In the genomic region with DNA sequence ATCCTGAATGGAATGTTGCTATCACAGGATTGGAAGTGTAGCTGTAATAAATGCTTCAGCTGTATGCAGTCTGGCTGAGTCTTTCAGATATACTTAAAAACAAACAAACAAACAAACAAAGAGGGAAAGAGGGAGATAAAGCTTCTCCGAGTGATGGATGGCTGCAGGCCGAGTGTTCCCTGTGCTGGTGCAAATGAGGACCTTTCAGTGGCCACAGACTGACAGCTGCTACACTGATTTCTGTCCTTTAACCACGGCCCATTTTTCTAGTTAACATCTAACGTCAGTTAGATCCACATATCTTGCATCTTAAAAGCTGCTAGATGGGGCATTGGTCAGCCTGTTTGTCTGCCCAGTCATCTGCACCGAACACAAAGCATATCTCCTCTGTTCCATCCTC, we compare ENCODE assay signal across 13 mouse cellular contexts. TPM values are rescaled to one million over a fixed set of nuclear protein-coding genes. Genes with fewer than 3 reads are reported as not detected.
DNase-seq lines count a peak whose midpoint lies in the region; ATAC-seq and TF ChIP-seq lines count a peak whose summit lies in the region.
"Had no signal": no experiment of that assay in that cellular context is flagged by ENCODE, and none has a peak within 500 bp of the region (broad histone marks: within the 10 kb centered on the region; RNA-seq: fewer than 3 reads in every experiment).

No protein-coding gene starts in this region.

- no peak for ATAC-seq in forebrain, embryonic 16.5 days
- no peak for ATAC-seq in midbrain, embryonic 12.5 days (ENCODE audit: low FRiP score, low read depth)
- ATAC-seq: CD4-positive, CD25-positive, alpha-beta regulatory T cell, adult 4 months; liver, postnatal 0 days had no signal

- peak overlapping the region; percentile 9; the same call in 1 of the 2 replicates for H3K27ac ChIP-seq in heart, adult 2 months
- peak overlapping the region; percentile 30; the same call in 1 of the 2 replicates for H3K27ac ChIP-seq in embryonic facial prominence, embryonic 10.5 days (replicated peaks)
- H3K27ac ChIP-seq in forebrain, embryonic 16.5 days (ENCODE audit: low read length): peak overlapping the region; percentile 43
- peak overlapping the region; percentile 73 for H3K27ac ChIP-seq in midbrain, embryonic 12.5 days (replicated peaks)
- H3K27ac ChIP-seq: stomach, embryonic 15.5 days had no signal

- H3K9me3 ChIP-seq in embryonic facial prominence, embryonic 10.5 days: no peaks in the 10 kb centered on the region
- H3K9me3 ChIP-seq in forebrain, embryonic 16.5 days (ENCODE audit: control insufficient read depth, low read length): no peaks in the 10 kb centered on the region
- H3K9me3 ChIP-seq in midbrain, embryonic 12.5 days: no peaks in the 10 kb centered on the region
- H3K9me3 ChIP-seq: stomach, embryonic 15.5 days had no signal

- TF ChIP-seq POLR2A in heart, adult 2 months (IDR thresholded peaks at IDR 0.05; ENCODE audit: insufficient read depth, low read depth, low read length): no peak

- H3K4me1 ChIP-seq in heart, adult 2 months (ENCODE audit: control insufficient read depth, insufficient read depth, low read length): peaks cover 19% of the 10 kb centered on the region
- peaks cover 35% of the 10 kb centered on the region for H3K4me1 ChIP-seq in embryonic facial prominence, embryonic 10.5 days
- H3K4me1 ChIP-seq in forebrain, embryonic 16.5 days (replicated peaks; ENCODE audit: control insufficient read depth, insufficient read depth, low read length): peaks cover 27% of the 10 kb centered on the region
- H3K4me1 ChIP-seq in midbrain, embryonic 12.5 days: peaks cover 34% of the 10 kb centered on the region

- H3K27me3 ChIP-seq in heart, adult 2 months (ENCODE audit: control insufficient read depth, insufficient read depth, low read length): no peaks in the 10 kb centered on the region
- no peaks in the 10 kb centered on the region for H3K27me3 ChIP-seq in embryonic facial prominence, embryonic 10.5 days (replicated peaks; ENCODE audit: low read depth, poor library complexity, severe bottlenecking)
- no peaks in the 10 kb centered on the region for H3K27me3 ChIP-seq in forebrain, embryonic 16.5 days (replicated peaks; ENCODE audit: control insufficient read depth, insufficient read depth, low read length)
- no peaks in the 10 kb centered on the region for H3K27me3 ChIP-seq in midbrain, embryonic 12.5 days
- H3K27me3 ChIP-seq: stomach, embryonic 15.5 days had no signal

- TF ChIP-seq EP300 in heart, adult 2 months (IDR thresholded peaks at IDR 0.05; ENCODE audit: insufficient read depth, low read depth, low read length): no peak

- H3K4me2 ChIP-seq in forebrain, embryonic 16.5 days (ENCODE audit: low read length): peak overlapping the region; percentile 35
- peak overlapping the region; percentile 18 for H3K4me2 ChIP-seq in midbrain, embryonic 12.5 days (replicated peaks)
- H3K4me2 ChIP-seq: stomach, embryonic 15.5 days had no signal

- no peak for DNase-seq in heart, adult 2 months
- DNase-seq in heart, postnatal 10 days: no peak
- no peak for DNase-seq in embryonic facial prominence, embryonic 10.5 days (ENCODE audit: low spot score)
- no peak for DNase-seq in adrenal gland, postnatal 10 days
- DNase-seq in layer of hippocampus, postnatal 10 days (ENCODE audit: low spot score in 2 of 2): no peak
- no peak for DNase-seq in right cerebral cortex, postnatal 14 days
- DNase-seq: adrenal gland, postnatal 36 days; kidney, postnatal 10 days; liver, postnatal 0 days had no signal

- intact Hi-C loops in heart, adult 2 months (cut with DNase I): no loop called here
- intact Hi-C loops in heart, postnatal 10 days (cut with DNase I): no loop called here

- no peak for TF ChIP-seq CTCF in heart, adult 2 months (IDR thresholded peaks at IDR 0.05)

- WGBS in heart, adult 2 months: 40% methylated on average over 5 of the region's 5 CpGs
- 75% methylated on average over 5 of the region's 5 CpGs for WGBS in embryonic facial prominence, embryonic 10.5 days
- WGBS in forebrain, embryonic 16.5 days: 39% methylated on average over 5 of the region's 5 CpGs
- WGBS in midbrain, embryonic 12.5 days: 54% methylated on average over 5 of the region's 5 CpGs

- H3K36me3 ChIP-seq in heart, adult 2 months (ENCODE audit: control insufficient read depth, insufficient read depth, low read length): peaks cover 28% of the 10 kb centered on the region
- peaks cover 48% of the 10 kb centered on the region for H3K36me3 ChIP-seq in embryonic facial prominence, embryonic 10.5 days (replicated peaks)
- peaks cover 10% of the 10 kb centered on the region for H3K36me3 ChIP-seq in forebrain, embryonic 16.5 days (ENCODE audit: control insufficient read depth, insufficient read depth)
- peaks cover 30% of the 10 kb centered on the region for H3K36me3 ChIP-seq in midbrain, embryonic 12.5 days

- no peaks in the 10 kb centered on the region for H3K79me2 ChIP-seq in heart, adult 2 months (replicated peaks; ENCODE audit: control insufficient read depth, insufficient read depth, low read length)

- no peak overlapping the region for H3K9ac ChIP-seq in heart, adult 2 months (ENCODE audit: low read depth, low read length)
- H3K9ac ChIP-seq in forebrain, embryonic 16.5 days (replicated peaks; ENCODE audit: low read depth, low read length): peak overlapping the region; percentile 40; the same call in 1 of the 2 replicates
- H3K9ac ChIP-seq in midbrain, embryonic 12.5 days (replicated peaks): no peak overlapping the region
- H3K9ac ChIP-seq: liver, postnatal 0 days; stomach, embryonic 15.5 days had no signal

- H3K4me3 ChIP-seq in heart, adult 2 months: no peak overlapping the region
- no peak overlapping the region for H3K4me3 ChIP-seq in embryonic facial prominence, embryonic 10.5 days
- H3K4me3 ChIP-seq in forebrain, embryonic 16.5 days (replicated peaks; ENCODE audit: low read length): no peak overlapping the region
- H3K4me3 ChIP-seq in midbrain, embryonic 12.5 days: no peak overlapping the region
- H3K4me3 ChIP-seq: stomach, embryonic 15.5 days had no signal

RNA-seq across cellular contexts. Expression of a gene that starts 30.2 kb away (rescaled TPM):
- 10 to 100 TPM; 73.1 to 88.0 TPM for total RNA-seq in heart, adult 2 months (2021)
- 21.4 and 31.7 TPM in 2 replicates for polyA plus RNA-seq in heart, adult 2 months (2012; rRNA removed)
- total RNA-seq in heart, postnatal 10 days (2021): 100 to 1,000 TPM in 1 of 2 experiments, 10 to 100 TPM in 1; 93.8 to 103 TPM
- polyA plus RNA-seq in embryonic facial prominence, embryonic 10.5 days (2016; fragmentation: Nextera tagmentation; extraction: Ambion mirVana): 48.0 and 50.9 TPM in 2 replicates
- polyA plus RNA-seq in forebrain, embryonic 16.5 days (2015; fragmentation: Nextera tagmentation; extraction: Ambion mirVana): 49.2 and 50.9 TPM in 2 replicates
- 61.4 TPM in 2 replicates for polyA plus RNA-seq in midbrain, embryonic 12.5 days (2016; fragmentation: Nextera tagmentation; extraction: Ambion mirVana)
- 100 to 1,000 TPM in 1 of 2 experiments, 10 to 100 TPM in 1; 63.7 to 105 TPM for total RNA-seq in adrenal gland, postnatal 10 days (2021)
- total RNA-seq in layer of hippocampus, postnatal 10 days (2021): 100 to 1,000 TPM; 139 to 148 TPM

Comparison
In these comparisons a context has a peak if more than half of its experiments do, and no peak if none do; other contexts are left out.
1. H3K27ac ChIP-seq: peak in every context shown above with its lines; median percentile 73 in midbrain, embryonic 12.5 days; 43 in forebrain, embryonic 16.5 days; 30 in embryonic facial prominence, embryonic 10.5 days; 9 in heart, adult 2 months.